Mouse (Mus musculus) kidney, adult 2 months (tissue): ENCODE data around the gene Cd8a.

Experiments
- CTCF ChIP-seq: fragments of 200-500 bp; conservative IDR thresholded peaks from 2 replicates; pipeline ENCODE4 v1.5.1; 2011; ENCODE audit warnings: low read depth, mild to moderate bottlenecking, control low read depth, low read length, moderate library complexity, mixed read lengths; ENCODE audit not compliant: insufficient read depth, insufficient read length
- POLR2A ChIP-seq: fragments of 200-500 bp; IDR thresholded peaks from one replicate; pipeline ENCODE4 v1.6.1; 2011; ENCODE audit warnings: low read depth, low read length, control low read depth

GRCm38 (mm10) chr6:71415446-71415845 lies 42.2 kb downstream of the Cd8a start:
- no peak for TF ChIP-seq CTCF
- no peak for TF ChIP-seq POLR2A
